Mouse (Mus musculus) mesoderm, embryonic 11.5 days (tissue): ENCODE measurements around the gene Iscu.

ENCODE experiments used
- DNase-seq: peaks from one replicate; pipeline ENCODE4 v3.0.0-alpha.2; 2012; ENCODE audit warnings: low read depth, low spot score

Gene Iscu

GRCm38 (mm10) chr5:113815041-113815389 is 42.5 kb downstream of the Iscu start:
- DNase-seq = no peak

GRCm38 (mm10) chr5:113815638-113816152 is 43.1 kb downstream of the Iscu start:
- peak; percentile 90 for DNase-seq

- no peak for DNase-seq
Measured at GRCm38 (mm10) chr5:113818572-113818971, 46.0 kb downstream of the Iscu start.

GRCm38 (mm10) chr5:113824228-113824627 is 51.7 kb downstream of the Iscu start:
- DNase-seq = no peak

GRCm38 (mm10) chr5:113825558-113825957 is 53.0 kb downstream of the Iscu start:
- DNase-seq = no peak

DNA sequence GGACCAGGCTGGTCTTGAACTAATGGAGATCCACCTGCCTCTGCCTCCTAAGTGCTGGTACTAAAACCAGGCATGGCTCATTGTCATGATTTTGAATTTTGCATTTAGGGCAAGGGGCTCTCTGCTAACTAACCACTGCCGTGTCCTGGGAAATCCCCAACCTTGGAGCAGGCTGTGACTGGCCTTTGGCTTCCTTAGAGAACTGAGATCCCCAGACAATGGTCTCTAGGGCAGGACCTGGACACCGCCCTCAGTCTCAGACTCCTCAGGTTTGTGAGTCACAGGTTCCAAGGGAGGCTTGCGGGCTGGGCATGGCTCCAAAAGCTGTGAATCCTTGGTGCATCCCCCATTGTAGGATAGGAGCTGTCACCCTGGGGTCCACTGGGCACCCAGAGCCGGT is 54.1 kb downstream of the Iscu start:
- no peak for DNase-seq
